Mouse (Mus musculus) forebrain, embryonic 15.5 days (tissue): ENCODE measurements around the gene Phtf2. TPM values are rescaled to one million over a fixed set of nuclear protein-coding genes. Genes with fewer than 3 reads are reported as not detected.
"Not testable (repeated sequence)": the region's sequence is repeated elsewhere in the genome, so short reads cannot be mapped to it uniquely, and the experiment has no call there.

ENCODE experiments used
- ATAC-seq: fragments of 200-750 bp; cut with Nextera tagmentation; replicated peaks from 2 replicates; pipeline ENCODE4 v1.8.0; 2017; ENCODE audit warnings: mild to moderate bottlenecking, moderate TSS enrichment, moderate library complexity
- H3K27ac ChIP-seq: fragments of 300-500 bp; sonication (generic); replicated peaks from 2 replicates; pipeline ENCODE4 v1.5.1; 2015; ENCODE audit warnings: mild to moderate bottlenecking, inconsistent platforms
- H3K27me3 ChIP-seq: fragments of 300-500 bp; sonication (generic); 2 replicates; pipeline ENCODE4 v1.6.1; 2015; ENCODE audit warnings: inconsistent platforms
- H3K36me3 ChIP-seq: fragments of 300-500 bp; sonication (generic); 2 replicates; pipeline ENCODE4 v1.6.1; 2015; ENCODE audit warnings: mild to moderate bottlenecking, inconsistent platforms
- H3K4me1 ChIP-seq: fragments of 300-500 bp; sonication (generic); 2 replicates; pipeline ENCODE4 v1.6.1; 2015; ENCODE audit warnings: inconsistent platforms
- H3K4me2 ChIP-seq: fragments of 300-500 bp; sonication (generic); replicated peaks from 2 replicates; pipeline ENCODE4 v1.6.1; 2015; ENCODE audit warnings: mild to moderate bottlenecking, inconsistent platforms
- H3K4me3 ChIP-seq: fragments of 300-500 bp; sonication (generic); 2 replicates; pipeline ENCODE4 v1.5.1; 2015; ENCODE audit warnings: mild to moderate bottlenecking, inconsistent platforms
- H3K9ac ChIP-seq: fragments of 300-500 bp; sonication (generic); replicated peaks from 2 replicates; pipeline ENCODE4 v1.6.1; 2015; ENCODE audit warnings: mild to moderate bottlenecking, inconsistent platforms
- H3K9me3 ChIP-seq: fragments of 300-500 bp; sonication (generic); 2 replicates; pipeline ENCODE4 v1.6.1; 2016; ENCODE audit warnings: inconsistent platforms
- WGBS: fragments of 180-500 bp; shearing (Covaris S2); methylation state at CpG from one replicate; pipeline ENCODE4 v1.1.7; 2015; ENCODE audit warnings: mixed read lengths; 5-methylcytosine and 5-hydroxymethylcytosine counted together
- polyA plus RNA-seq: library from polyadenylated mRNA; unstranded; fragments of >200 nt; fragmentation: Nextera tagmentation; extraction: Ambion mirVana; gene quantifications from 2 replicates; pipeline ENCODE4 v1.2.1, GENCODE M21; 2015

Phtf2 gene
- polyA plus RNA-seq, 1 experiment from 2014 or later = 24.4 TPM

DNA sequence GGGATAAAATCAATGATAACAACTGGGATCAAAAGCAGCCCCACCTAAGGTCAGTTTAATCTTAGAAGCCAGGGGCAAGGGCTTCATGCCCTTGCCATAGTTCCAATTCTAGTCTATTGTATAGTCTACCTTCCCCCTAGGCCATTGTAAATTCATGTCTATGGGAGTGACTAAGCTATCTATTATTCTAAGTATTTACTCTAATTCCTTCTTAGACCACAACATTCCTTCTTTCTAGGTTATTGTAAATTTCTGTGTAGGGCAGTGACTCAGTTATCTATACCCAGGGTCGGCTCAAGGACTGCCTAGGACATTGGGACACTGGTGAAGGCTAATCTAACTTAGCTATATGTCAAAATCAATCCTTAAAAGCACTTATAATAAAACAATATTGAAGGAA is 167.3 kb downstream of the Phtf2 start:
- H3K9ac ChIP-seq, H3K27me3 ChIP-seq, H3K4me2 ChIP-seq, ATAC-seq, H3K27ac ChIP-seq, H3K9me3 ChIP-seq, H3K4me1 ChIP-seq, H3K36me3 ChIP-seq, H3K4me3 ChIP-seq: not testable (repeated sequence)
- 92% methylated on average over 1 of the region's 1 CpGs for WGBS

DNA sequence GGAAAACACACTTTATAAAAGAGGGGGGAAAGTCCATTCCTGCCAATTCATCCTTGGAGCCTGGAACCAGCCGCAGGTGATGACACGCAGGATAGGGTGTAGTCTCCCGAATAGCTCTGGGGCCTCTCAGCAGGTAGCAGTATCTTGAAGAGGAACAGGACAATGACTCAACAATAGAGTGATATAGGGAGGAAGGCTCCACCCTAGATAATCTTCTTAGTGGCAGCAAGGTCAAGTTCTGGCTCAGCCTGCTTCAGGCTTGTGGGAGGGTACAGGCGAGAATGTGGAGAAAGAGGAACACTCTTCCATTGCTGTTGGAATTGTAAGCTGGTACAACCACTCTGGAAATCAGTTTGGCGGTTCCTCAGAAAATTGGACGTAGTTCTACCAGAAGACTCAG is 171.1 kb downstream of the Phtf2 start:
- H3K4me1 ChIP-seq, H3K9me3 ChIP-seq, H3K27ac ChIP-seq, H3K27me3 ChIP-seq, ATAC-seq, H3K4me2 ChIP-seq, H3K4me3 ChIP-seq, H3K36me3 ChIP-seq, H3K9ac ChIP-seq: not testable (repeated sequence)
- WGBS = 84% methylated on average over 6 of the region's 6 CpGs

Other genes starting within 250 kb of the Phtf2 start
- 54.9 and 59.5 TPM in 2 replicates for gene Tmem60, start 67 bp upstream of the Phtf2 start, polyA plus RNA-seq
- 5.5 and 5.9 TPM in 2 replicates for gene Rsbn1l, start 74.3 kb upstream of the Phtf2 start, polyA plus RNA-seq
- gene Ptpn12, start 173.8 kb upstream of the Phtf2 start, polyA plus RNA-seq = 28.4 and 29.2 TPM in 2 replicates